Mouse (Mus musculus) cerebellum, adult 9-11 months (tissue): Measurements from ENCODE around the gene Gm6880.
"Not testable (repeated sequence)": the region's sequence is repeated elsewhere in the genome, so short reads cannot be mapped to it uniquely, and the experiment has no call there.

Experiments used
- DNase-seq: peaks from one replicate; pipeline ENCODE4 v3.0.0; 2022

Gm6880 gene

DNA sequence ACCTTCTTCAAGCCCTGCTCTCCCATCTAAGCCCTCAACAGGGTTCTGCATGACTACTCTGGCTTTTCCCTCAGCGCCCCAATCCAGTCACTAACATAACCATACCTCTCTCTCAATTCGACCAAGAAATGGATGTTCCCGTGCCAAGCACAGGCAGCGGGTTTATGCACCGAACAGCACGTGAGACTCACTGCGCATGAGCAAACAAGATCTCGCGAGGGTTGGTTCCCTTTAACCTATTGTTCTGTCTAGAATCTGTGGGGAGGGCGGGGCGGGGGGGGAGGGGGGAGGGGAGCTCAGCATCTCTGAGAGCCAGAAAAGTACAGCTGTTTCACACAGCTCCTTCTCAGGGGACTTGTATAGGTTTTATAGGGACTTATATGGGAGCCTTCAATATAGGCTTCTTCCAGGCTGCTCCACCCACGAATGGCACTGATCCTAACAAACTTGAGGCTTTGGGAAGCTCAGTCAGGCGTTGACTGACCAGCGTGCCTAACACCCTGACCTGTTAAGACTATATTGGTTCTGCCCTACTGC is at the start of gene Gm6880:
Gene Gm6880 (minus strand): TSS at position 51 of the 537 bp plus-strand sequence.
- DNase-seq: not testable (repeated sequence)

DNA sequence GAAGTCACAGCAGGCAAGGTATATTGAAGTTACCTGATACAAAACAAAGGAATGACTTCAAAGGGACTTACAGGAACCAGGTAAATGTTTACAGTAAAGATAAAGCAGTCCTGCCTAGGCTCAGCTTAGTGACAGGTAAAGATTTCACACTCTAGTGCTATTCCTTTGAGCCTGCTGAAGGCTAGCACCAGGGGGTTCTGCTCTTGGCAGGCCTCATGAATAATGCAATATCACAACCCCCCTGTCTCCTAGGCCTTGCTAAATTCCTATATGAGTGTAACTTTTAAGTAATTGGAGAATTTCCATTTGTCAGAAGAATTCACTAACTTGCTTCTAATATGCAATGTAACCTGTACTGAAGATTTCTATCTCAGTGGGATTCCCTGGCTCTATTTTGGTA is 36.3 kb upstream of the Gm6880 start:
- DNase-seq: not testable (repeated sequence)

DNA sequence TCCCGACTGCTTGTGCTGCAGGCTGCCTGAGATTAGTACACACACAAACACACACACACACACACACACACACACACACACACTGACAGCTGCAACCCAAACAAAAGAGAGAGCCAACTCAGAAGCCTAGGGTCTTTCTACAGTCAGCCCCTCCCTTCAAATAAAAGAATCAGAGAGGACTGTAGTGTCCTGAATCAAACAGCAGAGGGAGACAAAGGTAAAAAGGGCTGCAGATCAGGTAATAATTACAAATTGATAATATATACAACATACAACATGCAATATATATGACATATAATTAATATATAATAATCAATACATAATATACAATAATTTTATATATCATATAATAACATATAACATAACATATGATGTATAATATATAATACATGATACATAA is 15.9 kb upstream of the Gm6880 start:
- no peak for DNase-seq

DNA sequence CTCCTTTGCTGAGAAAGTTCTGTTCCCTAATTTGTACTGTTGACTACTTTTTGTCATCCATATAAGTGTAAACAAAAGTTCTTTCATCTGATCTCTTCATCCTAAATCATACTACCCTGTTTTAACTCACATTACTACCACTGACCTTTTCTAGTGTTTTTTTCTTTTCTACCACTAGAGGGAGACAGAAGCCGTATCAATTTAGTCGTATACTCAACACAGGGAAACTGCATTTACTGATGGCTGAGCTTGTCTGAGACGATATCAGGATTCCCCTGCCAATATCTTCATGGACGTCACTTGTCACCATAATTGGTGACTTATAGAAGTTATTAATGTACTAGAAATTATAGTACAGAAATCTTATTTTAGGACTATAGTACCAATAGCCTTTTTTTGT is 28.4 kb downstream of the Gm6880 start:
- DNase-seq: no peak

DNA sequence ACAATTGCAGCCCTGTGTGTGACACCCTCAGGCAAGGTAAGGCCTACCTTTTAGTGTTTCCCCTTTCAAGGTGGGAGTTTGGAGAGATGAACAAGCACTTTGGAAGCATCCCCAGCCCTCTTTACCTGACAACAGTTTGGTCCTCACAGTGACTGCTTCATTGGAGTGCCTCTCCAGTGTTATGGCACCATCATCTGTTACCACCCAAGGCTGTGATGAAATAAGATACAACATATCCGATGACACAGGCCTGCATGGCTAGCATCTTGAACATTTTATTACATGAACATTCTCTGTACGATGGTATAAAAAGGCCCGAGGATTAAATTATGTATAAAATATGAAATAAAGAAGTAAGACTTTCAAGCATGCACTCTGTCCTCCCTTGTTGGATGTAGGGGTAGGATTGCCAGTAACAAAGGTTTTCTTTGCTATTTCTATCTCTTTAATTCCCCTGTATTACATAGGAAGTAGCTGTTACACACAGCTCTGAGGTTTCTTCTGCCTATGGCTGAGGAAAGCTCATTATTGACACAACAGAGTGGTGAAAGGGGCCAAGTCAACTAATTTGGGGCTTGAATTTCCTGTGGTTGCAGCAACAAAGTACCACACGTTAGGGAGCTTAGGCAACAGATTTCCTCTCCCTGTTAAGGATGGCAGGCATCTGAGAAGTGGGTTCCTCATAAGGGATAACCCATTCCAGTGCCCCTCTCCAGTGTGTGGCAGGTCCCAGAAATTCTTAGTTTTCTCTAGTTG is 29.9 kb downstream of the Gm6880 start:
- no peak for DNase-seq
